Comparison of ENCODE assay signal across 8 mouse cellular contexts in the genomic region with DNA sequence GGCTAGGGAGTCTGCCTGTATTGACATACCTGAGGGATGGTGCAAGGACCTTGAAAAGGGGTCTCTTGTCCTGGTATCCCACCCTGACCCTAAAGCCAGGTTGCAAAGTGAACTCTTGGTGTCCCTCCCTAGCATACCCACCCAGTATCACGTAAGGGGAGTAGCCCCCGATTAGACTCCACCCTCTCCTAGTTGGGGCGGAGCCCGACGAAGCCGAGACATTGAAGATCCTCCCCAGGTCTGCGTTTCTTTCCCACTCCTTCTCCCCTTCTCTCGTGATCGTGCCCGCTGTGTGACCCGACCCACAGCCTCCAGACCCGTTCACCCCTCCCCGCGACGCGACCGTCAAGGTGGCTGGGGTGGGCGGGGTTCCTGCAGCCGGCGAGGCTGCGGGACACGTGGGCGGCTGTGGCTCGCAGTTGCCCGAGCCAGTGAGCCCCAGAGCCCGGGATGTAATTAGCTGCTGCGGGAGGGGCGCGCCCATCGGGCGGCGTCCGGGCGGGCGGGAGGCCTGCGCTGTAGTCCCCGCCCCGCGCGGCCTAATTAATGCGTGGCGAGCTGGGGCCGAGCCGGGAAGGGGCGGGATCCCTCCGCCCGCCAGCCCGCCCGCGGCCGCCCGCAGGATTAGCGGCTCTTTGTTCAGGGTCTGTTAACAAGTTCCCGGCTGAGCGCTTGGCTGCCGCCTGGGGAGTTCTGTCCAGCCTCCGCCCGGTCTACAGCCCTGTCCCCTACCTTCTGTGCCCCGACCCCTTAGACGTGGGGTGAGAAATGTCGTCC. TPM values are rescaled to one million over a fixed set of nuclear protein-coding genes. Genes with fewer than 3 reads are reported as not detected.
DNase-seq lines count a peak whose midpoint lies in the region; ATAC-seq lines count a peak whose summit lies in the region.

No protein-coding gene starts in this region.

- WGBS in forebrain, embryonic 10.5 days = under 1% methylated on average over 61 of the region's 61 CpGs
- WGBS in hindbrain, embryonic 13.5 days = under 1% methylated on average over 59 of the region's 61 CpGs
- WGBS in liver, embryonic 11.5 days = 2% methylated on average over 54 of the region's 61 CpGs
- 0% methylated on average over 60 of the region's 61 CpGs for WGBS in midbrain, embryonic 16.5 days

- H3K4me2 ChIP-seq in hindbrain, embryonic 13.5 days = peak overlapping the region; percentile 77
- peak overlapping the region; percentile 71 for H3K4me2 ChIP-seq in liver, embryonic 11.5 days
- peak overlapping the region; percentile 86 for H3K4me2 ChIP-seq in midbrain, embryonic 16.5 days (ENCODE audit: low read length)

- H3K9me3 ChIP-seq in forebrain, embryonic 10.5 days = no peaks in the 10 kb centered on the region
- no peaks in the 10 kb centered on the region for H3K9me3 ChIP-seq in hindbrain, embryonic 13.5 days
- no peaks in the 10 kb centered on the region for H3K9me3 ChIP-seq in liver, embryonic 11.5 days (ENCODE audit: control insufficient read depth, low read length)
- H3K9me3 ChIP-seq in midbrain, embryonic 16.5 days (replicated peaks; ENCODE audit: control insufficient read depth, low read length, poor library complexity, severe bottlenecking) = no peaks in the 10 kb centered on the region

- DNase-seq in cerebellum, adult 18-20 months = peak; percentile 51 to 63
- DNase-seq in cerebellum, adult 11-12 months = no peak
- peak; percentile 89 for DNase-seq in Muller cell, postnatal 12 days (ENCODE audit: inconsistent ontology term)
- DNase-seq in forebrain, embryonic 10.5 days (ENCODE audit: extremely low spot score, low spot score) = peak; percentile 86
- peak; percentile 54 for DNase-seq in liver, embryonic 11.5 days (ENCODE audit: low spot score)
- DNase-seq in spleen, adult 12 weeks (ENCODE audit: low spot score) = no peak

- H3K9ac ChIP-seq in hindbrain, embryonic 13.5 days = peak overlapping the region; percentile 77
- H3K9ac ChIP-seq in liver, embryonic 11.5 days (ENCODE audit: low read depth, low read length) = no peak overlapping the region; the same call in 1 of the 2 replicates
- H3K9ac ChIP-seq in midbrain, embryonic 16.5 days (ENCODE audit: low read depth, low read length) = peak overlapping the region; percentile 80

- no peaks in the 10 kb centered on the region for H3K36me3 ChIP-seq in forebrain, embryonic 10.5 days (replicated peaks)
- H3K36me3 ChIP-seq in hindbrain, embryonic 13.5 days = no peaks in the 10 kb centered on the region
- no peaks in the 10 kb centered on the region for H3K36me3 ChIP-seq in liver, embryonic 11.5 days (ENCODE audit: control insufficient read depth, insufficient read depth, low read length)
- no peaks in the 10 kb centered on the region for H3K36me3 ChIP-seq in midbrain, embryonic 16.5 days (ENCODE audit: control insufficient read depth, insufficient read depth, low read length)

- H3K4me1 ChIP-seq in forebrain, embryonic 10.5 days = peaks cover 74% of the 10 kb centered on the region
- peaks cover 73% of the 10 kb centered on the region for H3K4me1 ChIP-seq in hindbrain, embryonic 13.5 days (replicated peaks)
- H3K4me1 ChIP-seq in liver, embryonic 11.5 days (replicated peaks; ENCODE audit: control insufficient read depth, insufficient read depth, low read length) = 0 out of 2 replicates have a peak, but pooled peaks cover 5% of the 10 kb centered on the region
- peaks cover 46% of the 10 kb centered on the region for H3K4me1 ChIP-seq in midbrain, embryonic 16.5 days (ENCODE audit: control insufficient read depth, insufficient read depth, low read length)

- peak overlapping the region; percentile 58 for H3K4me3 ChIP-seq in forebrain, embryonic 10.5 days
- H3K4me3 ChIP-seq in hindbrain, embryonic 13.5 days = peak overlapping the region; percentile 48
- H3K4me3 ChIP-seq in liver, embryonic 11.5 days (ENCODE audit: low read depth, low read length) = peak overlapping the region; percentile 55
- peak overlapping the region; percentile 54 for H3K4me3 ChIP-seq in midbrain, embryonic 16.5 days (ENCODE audit: low read depth, low read length)

- peaks cover 100% of the 10 kb centered on the region for H3K27me3 ChIP-seq in forebrain, embryonic 10.5 days (ENCODE audit: poor library complexity, severe bottlenecking)
- H3K27me3 ChIP-seq in hindbrain, embryonic 13.5 days = peaks cover 87% of the 10 kb centered on the region
- H3K27me3 ChIP-seq in liver, embryonic 11.5 days (replicated peaks; ENCODE audit: control insufficient read depth, insufficient read depth, low read length) = peaks cover 84% of the 10 kb centered on the region
- H3K27me3 ChIP-seq in midbrain, embryonic 16.5 days (ENCODE audit: control insufficient read depth, insufficient read depth, low read depth, low read length) = peaks cover 7% of the 10 kb centered on the region; the same call in 1 of the 2 replicates

- peak; percentile 67 for ATAC-seq in hindbrain, embryonic 13.5 days (ENCODE audit: low FRiP score)
- peak; percentile 20; the same call in 1 of the 2 replicates for ATAC-seq in liver, embryonic 11.5 days (replicated peaks; ENCODE audit: low FRiP score)
- ATAC-seq in midbrain, embryonic 16.5 days = peak; percentile 47

- H3K27ac ChIP-seq in forebrain, embryonic 10.5 days = peak overlapping the region; percentile 88
- peak overlapping the region; percentile 78 for H3K27ac ChIP-seq in hindbrain, embryonic 13.5 days
- H3K27ac ChIP-seq in liver, embryonic 11.5 days (ENCODE audit: low read depth, low read length) = no peak overlapping the region
- peak overlapping the region; percentile 76 for H3K27ac ChIP-seq in midbrain, embryonic 16.5 days (ENCODE audit: low read length)

RNA-seq across cellular contexts. Expression of a gene that starts 6.7 kb away (rescaled TPM):
- 2.4 TPM in 2 replicates for polyA plus RNA-seq in forebrain, embryonic 10.5 days (2016; fragmentation: Nextera tagmentation; extraction: Ambion mirVana)
- polyA plus RNA-seq in hindbrain, embryonic 13.5 days (2015; fragmentation: Nextera tagmentation; extraction: Ambion mirVana) = 7.8 and 8.4 TPM in 2 replicates
- polyA plus RNA-seq in liver, embryonic 11.5 days (2014; fragmentation: Nextera tagmentation; extraction: Ambion mirVana) = 1.5 and 1.9 TPM in 2 replicates
- 14.1 and 16.3 TPM in 2 replicates for polyA plus RNA-seq in midbrain, embryonic 16.5 days (2015; fragmentation: Nextera tagmentation; extraction: Ambion mirVana)

Comparison
In these comparisons a context has a peak if more than half of its experiments do, and no peak if none do; other contexts are left out.
1. DNase-seq: peak in cerebellum, adult 18-20 months (2 of 2), Muller cell, postnatal 12 days (single experiment), forebrain, embryonic 10.5 days (single experiment) and liver, embryonic 11.5 days (single experiment); none in cerebellum, adult 11-12 months (single experiment) and spleen, adult 12 weeks (single experiment).
2. Peak in every context shown above with its lines, with median percentiles within 50 percentile points of each other: H3K4me3 ChIP-seq, ATAC-seq and H3K4me2 ChIP-seq.